Mouse (Mus musculus): ENCODE measurements around the gene Shh. TPM values are rescaled to one million over a fixed set of nuclear protein-coding genes. Genes with fewer than 3 reads are reported as not detected.

The Shh gene
- 10 to 100 TPM; 15.7 to 31.6 (median 22.3) TPM for total RNA-seq (2022)

DNA sequence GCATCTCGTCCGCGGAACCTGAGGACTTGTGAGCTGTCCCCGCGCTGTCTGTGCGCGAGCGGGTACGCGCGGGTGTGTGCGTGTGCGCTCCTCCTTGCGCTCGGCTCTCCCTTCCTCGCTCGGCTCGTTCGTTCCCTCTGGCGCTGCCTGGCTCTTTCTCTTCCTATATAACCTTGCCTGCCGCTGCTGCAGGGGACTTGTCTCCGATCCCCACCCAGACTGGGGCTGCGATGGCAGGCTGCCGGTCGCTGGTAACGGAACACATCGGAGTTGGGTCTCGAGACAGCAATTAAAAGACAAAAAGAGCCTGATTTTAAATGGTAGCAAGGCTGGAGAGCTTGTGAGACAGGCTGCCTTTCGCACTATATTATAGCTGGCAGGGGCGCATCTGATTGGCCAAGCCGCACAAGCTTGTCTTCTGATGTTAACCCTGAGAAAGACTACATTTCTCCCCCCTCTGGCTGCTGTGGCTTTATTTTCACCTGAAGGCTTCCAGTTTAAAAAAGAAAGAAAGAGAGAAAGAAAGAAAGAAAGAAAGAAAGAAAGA lies at the start of gene Shh:
Gene Shh, minus strand, starts transcription at position 497 of the 547 bp plus-strand sequence.
- DNase-seq: no peak

DNA sequence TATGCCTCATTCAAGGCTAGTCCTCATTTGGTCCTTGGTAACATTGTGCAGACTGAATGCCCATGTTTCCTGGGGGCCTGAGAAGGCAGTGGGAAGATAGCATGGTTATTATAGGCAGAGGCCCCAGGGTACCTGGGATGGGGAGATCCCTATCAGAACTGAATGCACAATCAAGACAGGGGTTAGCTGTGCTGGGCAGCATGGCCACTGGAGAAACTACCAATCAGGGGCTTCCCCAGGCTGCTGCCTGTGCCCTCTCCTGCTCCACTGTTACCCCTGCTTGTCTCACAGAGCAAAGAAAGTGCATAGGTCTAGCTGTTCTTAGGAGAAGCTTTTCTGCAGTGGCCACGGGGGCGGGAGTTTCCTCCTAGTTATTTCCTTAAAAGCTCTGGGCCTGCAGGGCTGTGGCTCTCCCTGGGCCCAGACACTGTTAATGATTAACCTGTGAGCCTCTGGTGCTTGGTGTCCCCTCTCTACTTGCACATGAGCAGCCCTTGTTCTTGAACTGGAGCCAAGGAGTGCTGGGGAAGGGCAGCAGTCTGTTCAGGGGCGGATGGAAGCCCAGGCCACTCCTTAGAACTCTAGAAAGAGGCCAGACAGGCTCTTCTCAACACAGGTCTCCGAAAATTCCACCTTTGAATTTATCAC lies 33.9 kb upstream of the Shh start:
- no peak for DNase-seq

DNA sequence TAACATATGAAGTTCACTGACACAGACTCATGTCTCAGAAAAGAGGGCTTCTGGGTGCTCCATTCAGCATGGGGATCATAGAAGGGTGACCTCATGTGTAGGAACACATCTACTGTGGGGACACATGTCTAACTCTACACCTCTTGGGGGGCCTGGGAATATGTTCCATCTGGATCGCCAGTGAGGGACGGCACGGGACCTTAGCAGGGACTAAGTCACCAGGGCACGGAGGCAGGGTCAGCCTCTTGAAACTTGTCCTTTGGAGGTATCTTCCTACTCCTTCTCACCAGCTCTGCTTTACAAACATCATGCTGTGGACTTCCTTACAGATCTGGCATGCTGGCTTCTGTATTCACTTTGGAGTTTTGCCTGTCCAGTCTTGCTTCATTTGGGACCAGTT lies 31.8 kb upstream of the Shh start:
- no peak for DNase-seq

DNA sequence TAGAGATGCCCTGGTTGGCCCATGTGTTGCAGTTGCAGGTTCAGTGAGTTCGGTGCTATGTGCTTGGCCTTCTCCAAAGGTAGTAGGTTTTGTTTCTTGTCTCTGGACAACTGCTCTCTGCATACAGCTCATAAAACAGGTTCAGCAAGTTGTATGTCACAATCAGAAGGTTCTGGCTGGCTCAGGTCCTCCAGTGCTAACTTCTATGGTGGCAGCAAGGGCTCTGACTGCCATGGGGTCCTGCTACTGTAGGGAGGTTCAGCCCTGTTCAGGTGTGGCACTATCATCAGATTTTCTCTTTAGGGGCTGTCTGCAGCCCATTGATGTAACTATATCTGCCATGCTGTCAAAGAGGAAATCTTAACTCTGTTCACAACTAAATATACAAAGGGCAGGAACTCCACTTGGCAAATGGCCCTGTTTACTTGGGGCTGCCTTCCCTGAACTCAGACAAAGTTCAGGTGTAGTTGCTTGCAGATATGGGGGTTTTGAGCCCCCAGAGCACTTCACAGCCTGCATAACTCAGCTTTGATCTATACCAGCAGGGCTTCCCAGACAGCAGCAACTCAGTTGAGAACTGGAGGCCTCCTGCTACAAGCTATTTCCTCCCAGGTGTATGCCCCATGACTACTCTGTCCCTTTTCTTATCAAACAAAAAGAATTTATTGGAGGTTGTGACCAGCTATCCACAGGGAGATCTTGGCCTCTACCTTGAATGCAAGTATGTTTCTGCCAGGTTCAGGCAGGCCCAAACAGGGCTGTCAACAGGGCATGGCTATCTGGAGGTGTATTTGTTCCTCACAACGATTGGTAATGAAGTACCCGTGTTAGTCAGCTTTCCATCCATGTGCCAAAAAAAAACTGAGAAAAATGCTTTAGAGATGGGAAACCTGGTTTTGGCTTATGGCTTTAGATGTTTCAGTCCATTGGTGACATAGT lies 28.9 kb upstream of the Shh start:
- DNase-seq: no peak

DNA sequence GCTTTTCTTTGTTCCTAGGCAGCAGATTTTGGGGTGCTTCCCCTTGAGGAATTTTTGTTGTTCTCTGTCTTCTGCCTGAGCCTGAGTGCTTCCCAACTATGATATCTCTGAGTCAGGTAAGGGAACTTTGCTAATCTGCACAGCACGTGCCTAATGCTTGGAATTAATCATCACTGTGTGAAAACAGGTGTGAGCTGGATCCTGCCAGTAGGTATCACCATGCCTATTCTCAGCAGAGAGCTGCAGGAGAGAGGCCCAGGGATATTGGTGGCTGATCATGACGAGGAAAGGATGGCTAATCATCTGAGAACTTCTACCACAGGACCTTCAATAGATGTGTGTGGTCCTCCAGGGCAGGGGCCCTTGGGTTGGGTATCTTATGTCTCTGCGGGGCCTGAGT lies 26.5 kb upstream of the Shh start:
- DNase-seq: no peak

DNA sequence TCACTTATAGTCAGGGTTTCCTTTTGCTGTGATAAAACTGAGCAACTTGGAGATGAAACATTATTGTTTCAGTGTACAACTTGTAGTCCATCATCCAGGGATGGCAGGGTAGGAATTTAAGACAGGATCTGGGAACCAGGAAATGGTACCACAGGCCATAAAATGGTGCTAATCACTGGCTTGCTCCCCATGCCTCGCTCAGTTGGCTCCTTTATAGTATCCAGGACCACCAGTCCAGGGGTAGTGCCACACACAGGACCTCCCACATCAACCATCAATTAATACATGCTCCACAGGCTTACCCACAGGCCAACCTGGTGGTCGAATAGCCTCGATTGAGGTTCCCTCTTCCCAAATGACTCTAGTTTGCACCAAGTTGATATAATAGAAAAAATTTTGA lies 15.9 kb upstream of the Shh start:
- no peak for DNase-seq

DNA sequence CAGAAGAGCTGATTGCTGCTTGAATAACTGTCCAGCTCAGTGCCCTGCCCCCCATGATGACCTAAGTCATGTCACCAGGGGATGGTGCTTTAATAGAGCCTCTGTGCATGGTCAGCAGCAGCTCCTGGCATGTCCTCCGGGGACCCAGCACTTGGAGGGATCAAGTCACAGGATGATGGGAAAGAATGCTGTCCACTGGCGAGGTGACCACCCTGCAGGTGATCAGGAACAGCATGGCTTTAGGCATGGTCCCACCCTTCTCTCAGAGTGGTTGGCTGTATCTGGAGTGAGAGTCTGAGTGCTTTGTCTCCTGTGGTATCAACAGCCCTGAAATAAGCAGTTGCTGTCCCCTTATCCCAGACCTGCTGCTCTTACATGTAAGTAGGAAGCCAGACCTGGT lies 14.7 kb upstream of the Shh start:
- DNase-seq: no peak

DNA sequence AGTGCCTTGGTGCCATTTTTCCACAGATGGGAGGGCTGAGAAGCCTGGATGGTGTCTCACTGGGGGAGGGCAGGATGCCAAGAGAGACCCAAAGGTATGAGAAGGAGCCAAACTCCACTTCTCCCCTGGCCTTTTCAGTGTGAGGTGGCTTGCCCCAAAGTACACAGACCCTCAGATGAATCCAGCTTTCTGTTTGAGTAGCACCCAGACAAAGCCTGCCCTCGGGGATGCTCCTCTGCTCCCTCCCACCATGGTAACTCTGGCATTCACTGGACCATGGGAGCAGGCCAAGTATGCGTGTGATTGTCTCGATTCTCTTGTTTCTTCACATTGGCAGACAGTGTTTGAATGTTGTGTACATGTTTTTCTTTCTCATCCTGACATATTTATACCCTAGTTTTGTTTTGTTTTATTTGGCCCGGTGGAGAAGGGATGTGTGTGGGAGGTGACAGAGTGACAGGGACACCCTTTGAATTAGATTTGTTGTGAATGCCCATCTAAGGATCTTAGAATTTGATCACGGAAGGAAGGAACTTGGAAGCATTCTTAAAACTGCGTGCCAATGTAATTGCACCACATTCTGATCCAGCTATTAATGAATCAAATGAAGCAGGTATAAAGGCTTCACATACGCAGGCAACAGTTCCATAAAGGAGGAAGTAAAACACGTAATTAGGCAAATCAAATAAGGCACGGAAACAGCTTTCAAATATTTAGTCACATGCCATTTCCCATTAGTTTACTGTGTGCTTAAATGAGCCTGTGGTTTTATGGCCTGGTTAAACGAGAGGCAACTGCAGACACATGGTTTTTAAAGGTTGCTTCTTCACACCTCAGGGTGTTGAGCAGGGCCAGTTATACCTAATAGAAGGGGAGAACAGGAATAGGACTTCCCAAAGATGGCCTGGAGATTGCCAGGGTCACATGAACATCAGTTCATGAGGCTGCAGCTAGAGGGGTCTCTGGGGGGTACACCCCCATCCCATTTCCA lies 9.6 kb upstream of the Shh start:
- no peak for DNase-seq

DNA sequence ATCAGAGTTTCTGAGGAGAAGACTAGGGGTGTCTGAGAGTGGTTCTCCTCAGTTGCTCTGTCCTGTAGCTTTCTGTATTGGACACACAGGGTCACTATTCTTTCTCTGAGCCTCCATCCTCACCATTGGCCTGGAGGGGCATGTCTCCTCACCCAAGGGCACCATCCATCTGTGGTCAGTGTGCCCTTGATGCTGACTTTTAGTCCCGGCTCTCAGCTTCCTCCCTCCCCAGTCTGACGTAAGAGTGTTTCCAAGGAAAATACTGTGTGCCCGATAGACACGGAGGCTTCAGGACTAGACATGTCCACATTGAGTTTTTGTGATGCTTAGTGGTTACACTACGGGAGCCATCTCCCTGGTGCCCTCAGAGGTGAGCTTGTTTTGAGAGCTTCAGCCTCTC lies 6.5 kb upstream of the Shh start:
- peak; percentile 50 for DNase-seq

DNA sequence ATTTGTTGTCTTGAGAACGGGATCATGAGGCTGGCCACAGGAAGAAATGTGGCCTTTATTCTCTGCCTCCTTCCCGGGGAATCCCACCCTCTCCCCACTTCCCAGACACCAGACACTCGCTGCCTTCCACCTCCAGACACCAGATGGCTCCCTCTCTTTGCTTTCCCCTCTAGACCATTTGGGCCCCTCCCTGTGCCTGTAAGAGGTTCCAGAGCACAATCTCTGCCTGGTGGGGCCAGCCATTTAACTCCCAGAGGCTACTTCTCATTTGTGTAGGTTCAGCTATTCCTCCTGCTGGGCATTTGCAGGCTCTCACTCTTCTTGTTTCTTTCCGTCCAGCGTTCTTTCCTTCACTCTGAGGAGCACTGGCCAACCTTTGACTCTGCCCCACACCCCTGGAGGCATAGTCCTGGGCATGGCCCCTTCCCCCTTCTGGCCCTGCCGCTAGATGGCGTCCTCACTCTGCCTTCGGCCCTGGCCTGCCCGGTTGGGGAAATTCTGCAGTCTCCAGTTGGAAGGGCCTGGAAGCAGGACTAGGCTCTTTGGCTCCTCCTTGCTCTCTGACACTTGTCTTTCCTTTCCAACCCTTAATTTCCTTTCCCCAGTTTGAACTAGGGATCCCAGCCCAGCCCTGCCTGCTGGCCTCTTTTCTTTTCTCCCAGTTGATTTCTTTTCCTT lies 2.6 kb upstream of the Shh start:
- DNase-seq: peak; percentile 71

DNA sequence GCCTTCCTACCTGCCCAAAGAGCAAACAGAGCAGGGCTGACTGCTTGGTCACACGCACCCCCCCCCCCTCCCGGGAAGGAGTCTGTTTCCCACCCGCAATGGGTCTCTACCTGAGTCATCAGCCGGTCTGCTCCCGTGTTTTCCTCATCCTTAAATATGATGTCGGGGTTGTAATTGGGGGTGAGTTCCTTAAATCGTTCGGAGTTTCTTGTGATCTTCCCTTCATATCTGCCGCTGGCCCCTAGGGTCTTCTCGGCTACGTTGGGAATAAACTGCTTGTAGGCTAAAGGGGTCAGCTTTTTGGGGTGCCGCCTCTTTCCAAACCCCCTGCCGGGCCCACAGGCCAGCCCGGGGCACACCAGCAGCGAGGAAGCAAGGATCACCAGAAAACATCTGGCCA lies 705 bp downstream of the Shh start:
- DNase-seq: no peak

DNA sequence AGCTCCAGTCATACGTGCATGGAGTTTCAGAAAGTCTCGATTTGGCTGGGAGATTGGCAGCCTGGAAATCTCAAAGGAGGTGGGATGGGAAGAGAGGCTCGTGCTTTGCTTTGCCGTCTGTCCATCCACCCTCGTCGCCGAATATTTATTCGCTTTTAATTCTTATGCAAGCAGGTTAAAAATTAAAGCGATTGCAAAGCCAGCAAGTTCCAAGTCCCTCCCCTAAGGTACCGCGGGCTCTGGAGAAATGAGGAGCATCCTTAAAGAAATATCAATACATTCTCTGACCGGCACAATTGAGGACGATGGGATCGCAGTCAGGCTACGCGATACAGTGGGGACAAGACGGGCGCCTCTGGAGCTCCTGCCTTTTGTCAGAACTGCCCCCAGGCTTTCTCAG lies 1.5 kb downstream of the Shh start:
- no peak for DNase-seq

DNA sequence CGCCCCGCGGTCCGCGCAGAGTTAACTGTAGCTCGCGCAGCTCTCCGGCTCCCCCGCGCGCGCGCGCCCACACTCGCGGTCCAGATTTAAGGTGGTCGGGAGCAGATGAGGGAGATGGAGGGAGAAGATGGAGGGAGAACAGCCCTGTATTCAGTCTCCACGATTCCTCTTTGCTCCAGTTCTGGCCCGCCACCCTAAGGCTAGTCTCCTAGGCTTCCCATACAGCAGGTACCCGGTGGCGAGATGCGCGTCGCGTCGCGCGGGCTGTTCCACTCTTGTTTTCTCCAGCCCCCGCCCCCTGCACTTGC lies 2.0 kb downstream of the Shh start:
- no peak for DNase-seq

DNA sequence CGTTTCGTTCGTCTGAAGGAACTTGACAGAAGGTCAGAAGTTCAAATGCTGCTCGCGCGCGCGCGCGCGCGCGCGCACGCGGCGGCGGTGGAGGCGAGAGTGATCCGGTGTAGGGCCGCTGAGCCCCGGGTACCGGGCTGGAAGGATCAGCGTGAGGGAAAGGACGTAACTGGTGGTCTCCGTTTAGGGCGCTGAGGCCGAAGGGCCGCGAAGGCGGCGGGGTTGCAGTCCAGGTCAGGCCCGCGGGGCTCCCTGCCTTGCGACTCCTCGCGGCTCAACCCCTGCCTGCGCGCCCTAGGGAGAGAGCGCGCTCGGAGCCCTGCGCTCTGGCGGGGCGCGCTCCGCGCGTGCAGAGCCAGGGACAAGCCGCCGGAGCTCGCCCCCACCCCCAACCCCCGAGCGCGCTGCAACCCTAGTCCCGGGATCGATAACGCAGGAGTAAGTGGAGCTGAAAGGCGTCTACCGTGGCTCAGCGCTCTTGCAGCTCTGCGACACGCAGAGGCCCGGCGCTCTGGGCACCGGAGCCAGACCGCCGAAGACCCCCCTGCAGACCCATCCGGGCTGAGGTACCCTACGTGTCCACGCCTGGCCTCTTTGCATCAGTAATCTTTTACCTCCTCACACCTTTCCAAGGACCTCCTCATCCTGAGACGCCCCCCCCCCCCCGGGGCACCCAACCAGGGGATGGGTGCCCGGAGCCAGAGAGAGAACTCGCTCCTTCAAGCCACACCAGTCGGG lies 2.5 kb downstream of the Shh start:
- DNase-seq: no peak

DNA sequence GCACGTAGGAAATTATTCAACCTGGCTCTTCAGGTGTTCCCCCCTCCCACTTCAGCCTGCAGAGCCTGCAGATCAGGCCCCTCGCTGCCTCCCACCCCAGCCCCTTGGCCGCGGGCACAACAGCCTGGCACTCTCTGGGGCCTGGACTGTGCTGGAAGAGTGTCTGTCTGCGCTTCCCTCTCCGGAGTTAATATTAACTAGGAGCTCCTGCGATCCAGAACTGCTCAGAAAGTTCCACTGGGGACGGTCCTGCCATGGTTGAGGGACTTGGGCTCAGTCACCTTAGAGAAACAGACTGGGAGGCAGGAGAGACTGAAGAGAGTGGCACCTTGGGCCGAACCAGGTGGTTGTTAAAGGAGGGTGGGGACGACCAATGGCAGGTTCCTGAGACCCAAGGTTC lies 3.4 kb downstream of the Shh start:
- no peak for DNase-seq

DNA sequence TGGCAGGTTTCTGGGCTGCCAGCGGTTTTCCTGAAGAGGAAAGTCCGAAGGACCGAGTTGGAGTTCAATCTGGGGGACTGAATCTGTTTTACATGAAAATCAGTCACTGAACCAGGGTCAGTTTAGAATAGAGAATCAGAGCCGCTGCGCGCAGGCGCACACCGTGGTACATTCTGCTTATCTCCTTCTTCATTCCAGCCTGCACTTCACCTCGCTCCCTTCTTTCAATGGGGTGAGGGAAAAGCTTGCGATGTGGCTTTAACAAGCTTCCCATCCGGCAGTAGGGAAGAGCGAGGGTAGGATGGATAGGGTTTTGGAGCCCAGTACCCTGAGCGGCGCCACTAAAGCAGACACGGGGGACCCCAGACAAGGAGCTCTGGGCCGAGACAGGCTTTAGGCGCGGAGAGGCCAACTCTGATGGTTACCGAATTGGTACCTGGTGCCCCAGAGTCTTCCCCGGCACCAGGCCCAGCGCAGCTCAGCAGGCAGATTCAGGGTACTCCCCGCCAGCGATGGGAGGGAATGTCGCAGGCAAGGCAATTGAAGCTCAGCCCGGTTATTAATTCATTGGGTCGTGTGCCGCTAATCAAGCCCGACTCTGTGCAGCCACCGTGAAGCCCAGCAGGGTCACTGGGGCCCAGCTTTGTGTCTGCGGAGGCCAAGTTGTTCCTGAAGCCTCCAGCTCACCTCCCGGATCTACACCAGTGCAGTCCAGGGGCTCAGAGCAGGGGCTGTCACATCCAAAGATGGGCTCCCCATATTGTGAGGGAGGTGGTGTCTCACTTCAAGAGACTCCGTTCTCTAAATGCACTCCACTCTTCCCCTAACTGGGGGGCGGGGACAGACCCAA lies 4.1 kb downstream of the Shh start:
- DNase-seq: no peak

DNA sequence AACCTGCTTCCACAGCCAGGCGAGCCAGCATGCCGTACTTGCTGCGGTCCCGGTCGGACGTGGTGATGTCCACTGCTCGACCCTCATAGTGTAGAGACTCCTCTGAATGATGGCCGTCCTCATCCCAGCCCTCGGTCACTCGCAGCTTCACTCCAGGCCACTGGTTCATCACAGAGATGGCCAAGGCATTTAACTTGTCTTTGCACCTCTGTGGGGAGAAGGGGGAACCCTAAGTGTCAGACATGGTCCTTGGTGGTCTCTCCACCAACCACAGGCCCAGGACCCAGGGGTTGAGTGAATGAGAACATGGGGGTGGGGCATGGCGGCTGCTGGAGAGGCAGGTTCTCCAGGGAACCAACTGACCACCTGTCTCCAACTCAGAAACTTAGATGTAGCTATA lies 5.7 kb downstream of the Shh start:
- no peak for DNase-seq

DNA sequence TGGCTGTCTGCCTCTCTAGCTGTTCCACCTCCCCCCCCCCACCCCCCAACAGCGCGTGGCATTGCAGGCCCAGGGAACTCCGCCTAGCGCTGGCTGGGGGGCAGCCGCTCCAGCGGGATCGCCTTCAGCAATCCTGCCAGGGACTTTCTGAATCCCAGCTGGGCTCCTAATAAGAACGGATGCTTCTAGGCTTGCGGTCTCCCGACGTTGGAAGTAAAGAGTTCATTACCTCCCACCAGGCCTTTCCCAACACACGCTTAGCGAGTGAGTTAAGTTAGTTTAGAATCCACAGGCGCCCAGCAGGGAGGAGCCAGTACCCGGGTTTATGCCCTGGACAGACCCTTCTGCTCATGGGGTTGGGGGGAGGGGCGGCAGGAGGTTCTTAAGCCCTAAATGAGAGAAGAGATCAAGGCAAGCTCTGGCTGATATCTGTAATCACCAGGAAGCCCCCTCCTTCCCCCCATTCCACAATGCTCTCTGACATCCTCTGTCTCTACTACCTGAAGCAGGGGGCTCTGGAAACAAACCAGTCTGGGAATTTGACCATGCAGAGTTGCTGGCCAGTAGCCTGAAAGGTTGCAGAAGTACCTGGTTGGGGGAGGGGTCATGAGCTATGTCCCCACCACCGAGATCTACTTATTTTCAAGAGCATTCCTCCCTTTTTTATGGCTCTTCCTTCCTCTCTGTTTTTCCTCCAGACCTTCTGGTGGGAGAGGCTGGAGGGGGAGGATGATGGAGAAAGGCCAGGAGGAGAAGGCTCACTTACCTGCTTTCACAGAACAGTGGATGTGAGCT lies 6.3 kb downstream of the Shh start:
- DNase-seq: no peak

DNA sequence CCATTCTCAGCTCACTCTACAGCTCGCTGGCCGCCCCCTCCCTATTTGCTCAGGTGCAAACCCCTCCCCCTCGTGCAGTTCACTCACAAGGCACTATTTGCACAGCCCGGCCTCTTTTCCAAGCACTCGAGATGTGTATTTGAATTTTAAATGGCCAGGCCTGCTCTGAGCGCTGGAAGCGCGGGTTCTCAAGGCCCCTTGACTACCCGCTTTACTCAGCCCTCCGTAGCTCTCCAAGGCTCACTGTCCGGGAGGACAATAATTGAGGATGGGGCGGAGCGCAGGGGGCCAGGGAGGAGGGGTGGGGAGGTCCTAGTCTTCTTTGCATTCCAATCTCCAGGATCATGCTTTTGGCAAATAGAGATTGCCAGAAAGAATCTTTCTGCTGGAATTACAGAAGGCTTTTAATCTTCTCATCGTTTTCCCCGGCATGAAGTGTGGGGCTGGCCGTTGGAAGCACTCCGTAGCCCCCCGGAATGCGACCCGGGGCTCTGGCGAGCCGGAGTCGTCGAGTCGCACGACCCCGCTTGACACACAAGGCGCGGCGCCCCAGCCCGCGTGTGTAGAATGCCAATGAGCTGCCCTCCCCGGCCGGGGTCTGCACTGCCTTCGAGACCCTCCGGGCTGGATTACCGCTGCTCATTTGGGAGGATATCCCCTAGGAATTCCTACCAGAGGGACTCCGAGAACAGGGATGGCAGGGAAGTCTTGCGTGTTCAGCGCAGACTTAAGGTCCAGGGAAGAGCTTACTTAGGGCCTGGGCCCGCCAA lies 7.4 kb downstream of the Shh start:
- DNase-seq: no peak
